Mouse (Mus musculus): ENCODE data around the gene Car3. TPM values are rescaled to one million over a fixed set of nuclear protein-coding genes. Genes with fewer than 3 reads are reported as not detected.

Car3 gene
- total and polyA plus RNA-seq, 2 experiments = 1,504 to 1,802 TPM

- Histone ChIP-seq H3K79me2 (ENCODE audit: control insufficient read depth, insufficient read depth, low read length) (no peaks in the 10 kb centered on the region), H3K27me3 (ENCODE audit: control insufficient read depth, insufficient read depth, low read length) (no peaks in the 10 kb centered on the region), H3K9ac (ENCODE audit: low read depth, low read length) (no peak overlapping the region), H3K4me1 (ENCODE audit: control insufficient read depth, insufficient read depth, low read length) (no peaks in the 10 kb centered on the region), H3K4me3 (ENCODE audit: insufficient read depth, low read depth, low read length) (no peak overlapping the region), H3K36me3 (ENCODE audit: control insufficient read depth, insufficient read depth, low read length) (no peaks in the 10 kb centered on the region), H3K27ac (replicated peaks; ENCODE audit: insufficient read depth, low read depth, low read length) (no peak overlapping the region)
- TF ChIP-seq CTCF (IDR thresholded peaks at IDR 0.05; ENCODE audit: low read depth, low read length) (no peak), POLR2A (IDR thresholded peaks at IDR 0.05; ENCODE audit: extremely low read depth, insufficient read depth, low read length) (no peak)
- WGBS = 85% methylated on average over 2 of the region's 2 CpGs
- no peak for DNase-seq (ENCODE audit: extremely low read depth, low read depth, low spot score)
Observed at GRCm38 (mm10) chr3:14917261-14917660, 53.9 kb downstream of the Car3 start.

Other genes with a start within 250 kb of the Car3 start
- 0.65 and 1.1 TPM in 2 replicates for gene Car13, start 221.8 kb upstream of the Car3 start, total RNA-seq (2014; rRNA removed)
- 0.09 and 0.16 TPM in 2 replicates for gene Car13, start 221.8 kb upstream of the Car3 start, polyA plus RNA-seq (2012; rRNA removed)
- 8.3 and 11.2 TPM in 2 replicates for gene Car1, start 55.1 kb upstream of the Car3 start, total RNA-seq (2014; rRNA removed)
- gene Car1, start 55.1 kb upstream of the Car3 start, polyA plus RNA-seq (2012; rRNA removed) = 8.1 and 9.3 TPM in 2 replicates
- gene Car2, start 22.8 kb downstream of the Car3 start, total RNA-seq (2014; rRNA removed) = 10.7 and 13.5 TPM in 2 replicates
- 32.8 and 37.5 TPM in 2 replicates for gene Car2, start 22.8 kb downstream of the Car3 start, polyA plus RNA-seq (2012; rRNA removed)

Data from liver, adult 2 months (tissue).